Mouse (Mus musculus): ENCODE data around the gene Slmap. TPM values are rescaled to one million over a fixed set of nuclear protein-coding genes. Genes with fewer than 3 reads are reported as not detected.
"Not testable (repeated sequence)": the region's sequence is repeated elsewhere in the genome, so short reads cannot be mapped to it uniquely, and the experiment has no call there.

Gene Slmap
- total and polyA plus RNA-seq, 3 experiments, result 19.0 to 61.0 (median 51.0) TPM

DNA sequence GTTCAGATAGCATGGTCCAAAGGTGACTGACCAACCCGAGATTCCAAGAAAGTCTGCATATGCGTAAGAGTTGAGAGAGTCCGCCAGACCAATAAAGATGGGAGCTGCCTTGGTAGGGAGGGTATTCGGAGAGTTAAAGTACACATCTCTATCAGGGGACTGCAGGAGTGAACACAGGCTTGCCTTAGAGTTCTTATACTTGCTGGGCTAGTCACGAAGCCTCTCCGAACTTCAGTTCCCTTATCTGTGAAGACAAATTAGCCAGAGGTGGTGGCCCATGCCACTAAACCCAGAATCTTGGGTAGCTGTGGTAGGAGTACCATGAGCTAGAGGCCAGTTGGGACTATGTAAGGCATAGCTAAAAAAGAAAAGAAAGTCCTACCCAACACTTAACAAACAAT lies 44.1 kb upstream of the Slmap start:
- H3K79me2 ChIP-seq (replicated peaks; ENCODE audit: control insufficient read depth, extremely low read depth, insufficient read depth, poor library complexity, severe bottlenecking), result peaks cover 11% of the 10 kb centered on the region
- H3K27me3 ChIP-seq (replicated peaks), result no peaks in the 10 kb centered on the region
- peaks cover 0 to 21% of the 10 kb centered on the region in 2 experiments; a peak in 2 of 4 replicates for H3K4me1 ChIP-seq (ENCODE audit: control insufficient read depth in 1 of 2, insufficient read depth in 2 of 2)
- peak overlapping the region; percentile 4; the same call in 1 of the 2 replicates for H3K9ac ChIP-seq (ENCODE audit: insufficient read depth, low read depth)
- dilution Hi-C loops (cut with MboI; ENCODE audit: extremely low pct_ligation_motif_present, extremely low pct_unique_long_range_greater_than_20kb, low sequenced_read_pairs) (no loop called here), in situ Hi-C loops (cut with MboI; ENCODE audit: low pct_ligation_motif_present, low pct_unique_long_range_greater_than_20kb, low sequenced_read_pairs) (no loop called here)
- no peak for TF ChIP-seq RCOR1 (conservative IDR thresholded peaks at IDR 0.05; ENCODE audit: low read depth, low read length)
- TF ChIP-seq PAX5 (IDR thresholded peaks at IDR 0.05; ENCODE audit: low read length), result no peak
- no peak for TF ChIP-seq NELFE (IDR thresholded peaks at IDR 0.05; ENCODE audit: low read depth, low read length)
- TF ChIP-seq TBP (conservative IDR thresholded peaks at IDR 0.05; ENCODE audit: low read depth, low read length), result no peak
- no peak for TF ChIP-seq ZMIZ1 (IDR thresholded peaks at IDR 0.05; ENCODE audit: low read depth, low read length)
- TF ChIP-seq CTCF (conservative IDR thresholded peaks at IDR 0.05 in 1 of 2, IDR thresholded peaks at IDR 0.05 in 1 of 2; ENCODE audit: low read depth in 2 of 2, low read length in 2 of 2), result no peak
- no peak for TF ChIP-seq MXI1 (IDR thresholded peaks at IDR 0.05; ENCODE audit: low read depth, low read length)
- no peak for TF ChIP-seq EP300 (IDR thresholded peaks at IDR 0.05; ENCODE audit: low read length)
- TF ChIP-seq ETS1 (conservative IDR thresholded peaks at IDR 0.05; ENCODE audit: low read depth, low read length), result no peak
- no peak for TF ChIP-seq UBTF (IDR thresholded peaks at IDR 0.05; ENCODE audit: low read depth, low read length)
- no peak for TF ChIP-seq TCF12 (IDR thresholded peaks at IDR 0.05; ENCODE audit: low read depth, low read length)
- no peak for TF ChIP-seq CHD2 (IDR thresholded peaks at IDR 0.05; ENCODE audit: low read length)
- TF ChIP-seq HCFC1 (IDR thresholded peaks at IDR 0.05; ENCODE audit: low read depth, low read length), result no peak
- no peak for TF ChIP-seq JUND (conservative IDR thresholded peaks at IDR 0.05; ENCODE audit: low read depth, low read length)
- H3K36me3 ChIP-seq (replicated peaks in 1 of 2; ENCODE audit: control insufficient read depth in 1 of 2, insufficient read depth in 1 of 2, low read length in 1 of 2), result peaks cover 0 to 11% of the 10 kb centered on the region in 2 experiments
- 0 out of 2 replicates have a peak overlapping the region, but pooled peaks have one; percentile 19 for H3K4me2 ChIP-seq (ENCODE audit: insufficient read depth, low read depth, poor library complexity, severe bottlenecking)
- no peak for DNase-seq (ENCODE audit: extremely low read depth)
- H3K27ac ChIP-seq (ENCODE audit: insufficient read depth, low read depth), result no peak overlapping the region
- H3K4me3 ChIP-seq (replicated peaks in 1 of 3; ENCODE audit: low read depth in 2 of 3, low read length in 2 of 3, poor library complexity in 1 of 3), result peak overlapping the region in 2 of 3 experiments; percentile 87 to 88
- H3K9me3 ChIP-seq (replicated peaks; ENCODE audit: low read length), result peaks cover 8% of the 10 kb centered on the region

DNA sequence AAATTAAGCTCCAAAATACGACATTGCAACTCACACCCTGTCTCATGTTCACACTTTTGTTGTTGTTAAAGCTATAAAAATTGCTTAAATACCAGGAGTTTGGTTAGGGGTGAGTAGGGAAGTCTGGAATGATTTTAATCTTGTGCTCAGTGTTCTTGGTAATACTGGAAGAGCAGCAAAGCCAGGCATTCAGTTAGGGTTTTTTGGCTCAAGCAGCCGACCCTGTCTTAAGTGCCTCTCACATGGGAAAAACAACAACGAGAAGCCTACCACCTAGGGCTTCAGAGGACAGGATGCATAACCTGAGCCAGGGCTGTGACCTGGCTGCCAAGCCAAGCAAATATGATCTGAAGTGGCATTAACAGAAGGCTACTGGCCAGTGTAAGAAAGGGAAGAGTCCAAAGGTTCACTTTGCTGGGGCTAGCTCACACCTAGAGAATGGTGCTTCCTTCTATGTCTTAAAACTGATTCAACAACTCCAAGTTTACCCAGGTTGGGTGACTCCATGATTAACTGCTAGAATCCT lies 41.6 kb upstream of the Slmap start:
- peaks cover 0 to 27% of the 10 kb centered on the region in 2 experiments; a peak in 2 of 4 replicates for H3K4me1 ChIP-seq (ENCODE audit: control insufficient read depth in 1 of 2, insufficient read depth in 2 of 2)
- no peak overlapping the region for H3K9ac ChIP-seq (ENCODE audit: insufficient read depth, low read depth)
- no peak overlapping the region for H3K27ac ChIP-seq (ENCODE audit: insufficient read depth, low read depth)
- TF ChIP-seq GABPA (IDR thresholded peaks at IDR 0.05; ENCODE audit: insufficient replicate concordance, low read depth, low read length), result no peak
- no peak for TF ChIP-seq ZNF384 (IDR thresholded peaks at IDR 0.05; ENCODE audit: low read depth, low read length)
- no peak for TF ChIP-seq SMC3 (IDR thresholded peaks at IDR 0.05; ENCODE audit: low read depth, low read length)
- no peak for TF ChIP-seq KAT2A (IDR thresholded peaks at IDR 0.05; ENCODE audit: insufficient replicate concordance, low read length)
- H3K36me3 ChIP-seq (replicated peaks in 1 of 2; ENCODE audit: control insufficient read depth in 1 of 2, insufficient read depth in 1 of 2, low read length in 1 of 2), result peaks cover 0 to under 1% of the 10 kb centered on the region in 2 experiments
- DNase-seq (ENCODE audit: extremely low read depth), result no peak
- in situ Hi-C loops (cut with MboI; ENCODE audit: low pct_ligation_motif_present, low pct_unique_long_range_greater_than_20kb, low sequenced_read_pairs), result no loop called here
- no peaks in the 10 kb centered on the region for H3K27me3 ChIP-seq (replicated peaks)
- H3K4me3 ChIP-seq (replicated peaks in 1 of 3; ENCODE audit: low read depth in 2 of 3, low read length in 2 of 3, poor library complexity in 1 of 3), result no peak overlapping the region
- peaks cover 6% of the 10 kb centered on the region for H3K79me2 ChIP-seq (replicated peaks; ENCODE audit: control insufficient read depth, extremely low read depth, insufficient read depth, poor library complexity, severe bottlenecking)
- H3K4me2 ChIP-seq (ENCODE audit: insufficient read depth, low read depth, poor library complexity, severe bottlenecking), result no peak overlapping the region
- dilution Hi-C loops (cut with MboI; ENCODE audit: extremely low pct_ligation_motif_present, extremely low pct_unique_long_range_greater_than_20kb, low sequenced_read_pairs), result no loop called here
- peaks cover 4% of the 10 kb centered on the region for H3K9me3 ChIP-seq (replicated peaks; ENCODE audit: low read length)

- H3K9me3 ChIP-seq (replicated peaks; ENCODE audit: low read length); H3K27me3 ChIP-seq (replicated peaks); H3K36me3 ChIP-seq (replicated peaks in 1 of 2; ENCODE audit: control insufficient read depth in 1 of 2, insufficient read depth in 1 of 2, low read length in 1 of 2); H3K79me2 ChIP-seq (replicated peaks; ENCODE audit: control insufficient read depth, extremely low read depth, insufficient read depth, poor library complexity, severe bottlenecking); H3K4me2 ChIP-seq (ENCODE audit: insufficient read depth, low read depth, poor library complexity, severe bottlenecking); H3K27ac ChIP-seq (ENCODE audit: insufficient read depth, low read depth); dilution Hi-C loops (cut with MboI; ENCODE audit: extremely low pct_ligation_motif_present, extremely low pct_unique_long_range_greater_than_20kb, low sequenced_read_pairs); in situ Hi-C loops (cut with MboI; ENCODE audit: low pct_ligation_motif_present, low pct_unique_long_range_greater_than_20kb, low sequenced_read_pairs); H3K9ac ChIP-seq (ENCODE audit: insufficient read depth, low read depth); DNase-seq (ENCODE audit: extremely low read depth); H3K4me3 ChIP-seq (replicated peaks in 1 of 3; ENCODE audit: low read depth in 2 of 3, low read length in 2 of 3, poor library complexity in 1 of 3): not testable (repeated sequence)
- H3K4me1 ChIP-seq (ENCODE audit: control insufficient read depth in 1 of 2, insufficient read depth in 2 of 2), result peaks cover 0 to 11% of the 10 kb centered on the region in 2 experiments; a peak in 2 of 4 replicates
Measured at GRCm38 (mm10) chr14:26573556-26573955, 38.8 kb upstream of the Slmap start, which contains the start of gene Dennd6a. Gene Dennd6a (plus strand): TSS chr14:26573856.
